Mouse (Mus musculus) mouse trophoblast stem cell (cell line): ENCODE measurements around the gene Sall4.

Source experiments
- in situ Hi-C, 2 experiments: fragments of 300-500 bp; cut with MseI, MboI; formaldehyde crosslinking; loops; 2 replicates in 1 of 2; 3 replicates in 1 of 2; pipeline ENCODE4 v1.15.1; 2025

Sall4 gene

GRCm38 (mm10) chr2:168767582-168767981, at the start of gene Sall4:
TSS of gene Sall4 (minus strand) at chr2:168767943.
- in situ Hi-C loops: loop anchor here (5.0 to 25.0 kb wide), 2 partner anchors 75 to 95 kb away; no protein-coding TSS in a partner anchor

DNA sequence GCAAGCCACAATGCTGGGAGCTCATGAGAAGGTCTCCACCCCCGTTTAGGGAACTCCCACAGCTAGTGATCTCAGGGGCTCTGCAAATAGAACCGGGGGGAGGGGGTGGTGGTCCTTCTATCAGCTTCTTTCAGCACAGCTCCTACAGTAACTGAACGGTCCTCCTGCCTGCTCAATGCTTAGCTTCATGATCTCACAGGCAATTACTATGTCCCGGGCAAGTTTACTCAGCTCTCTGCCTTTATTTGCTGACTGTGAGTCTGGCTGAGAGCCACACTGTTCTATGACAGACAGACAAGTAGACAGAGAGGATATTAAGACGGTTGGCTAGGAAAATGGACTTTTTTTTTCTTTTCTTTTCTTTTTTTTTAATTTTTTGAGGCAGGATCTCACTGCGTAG, 45.5 kb upstream of the Sall4 start:
- in situ Hi-C loops: no loop called here

DNA sequence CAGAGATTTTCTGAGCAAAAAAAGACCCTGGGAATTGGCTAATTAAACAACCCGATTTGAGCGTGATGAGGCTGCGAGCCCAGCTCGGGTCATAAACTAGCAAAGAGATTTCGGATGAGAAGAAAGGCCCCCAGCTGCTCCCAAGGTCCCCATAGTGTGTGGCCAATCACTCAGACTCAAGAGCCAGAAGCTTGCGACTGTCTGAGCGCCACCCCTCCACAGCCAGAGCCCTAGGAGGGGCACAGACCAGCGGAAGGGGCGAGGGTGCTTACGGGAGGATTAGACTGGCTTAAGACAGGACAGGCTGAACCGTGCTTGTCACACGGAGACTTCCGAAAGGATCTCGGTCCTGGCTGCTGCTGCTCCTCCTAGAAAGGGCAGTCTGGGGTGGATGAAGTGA, 42.2 kb upstream of the Sall4 start:
- in situ Hi-C loops: no loop called here

DNA sequence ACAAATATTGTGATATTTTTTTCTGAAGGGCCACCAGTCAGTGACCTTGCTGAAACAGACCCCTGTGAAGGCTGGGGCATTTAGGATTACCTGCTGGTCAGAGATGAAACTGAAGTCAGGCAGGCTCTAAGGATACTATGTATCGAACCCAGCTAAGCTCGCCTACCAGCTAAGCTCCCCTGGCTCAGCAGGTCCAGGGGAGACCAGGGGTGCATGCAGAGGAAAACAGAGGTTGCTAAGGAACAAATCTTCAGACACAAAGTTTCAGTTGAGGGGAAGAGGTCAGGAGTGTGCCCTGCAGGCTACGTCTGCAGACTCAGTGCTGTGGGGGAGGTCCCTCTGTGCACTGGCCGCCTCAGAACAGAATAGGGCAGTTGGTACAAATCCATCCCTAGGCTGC, 39.9 kb upstream of the Sall4 start:
- in situ Hi-C loops: no loop called here

DNA sequence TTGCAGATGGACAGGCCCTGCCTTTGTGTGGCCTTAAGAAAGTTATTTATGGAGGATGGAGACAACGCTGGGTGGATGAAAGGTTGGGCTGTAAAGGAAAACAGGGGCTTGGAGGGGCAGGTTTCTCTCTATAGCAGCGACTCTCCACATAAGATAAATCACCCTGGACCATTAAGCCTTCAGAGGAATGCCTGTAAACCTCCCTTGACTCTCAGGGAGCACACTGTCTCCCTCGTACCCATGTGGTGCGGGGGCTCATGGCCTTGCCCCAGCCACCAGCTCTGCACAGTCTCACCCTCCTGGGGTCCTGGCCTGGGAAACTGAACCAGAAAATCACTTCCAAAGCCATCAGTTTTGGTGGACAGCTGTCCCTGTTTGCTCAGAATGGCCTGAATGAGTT, 36.1 kb upstream of the Sall4 start:
- in situ Hi-C loops: no loop called here

DNA sequence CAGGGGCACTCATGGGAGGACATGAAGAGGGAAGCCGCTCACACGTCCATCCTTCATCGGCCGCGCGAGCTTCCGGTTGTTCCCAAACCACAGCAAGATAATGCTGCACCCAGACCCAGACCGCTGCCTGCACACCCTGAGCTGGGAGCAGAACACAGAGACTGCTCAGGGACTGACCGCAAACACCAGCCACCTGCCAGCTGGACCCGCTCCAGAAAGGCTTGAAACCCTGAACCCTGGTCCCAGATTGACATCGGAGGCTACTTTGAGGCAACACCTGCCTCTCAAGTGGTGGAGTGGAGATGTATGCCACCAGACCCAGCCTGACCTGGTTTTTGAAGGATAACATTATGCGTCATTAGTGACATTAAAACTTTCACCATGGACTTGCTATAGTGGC, 31.6 kb upstream of the Sall4 start:
- in situ Hi-C loops: no loop called here

GRCm38 (mm10) chr2:168798921-168799320, 31.2 kb upstream of the Sall4 start:
- in situ Hi-C loops: no loop called here

DNA sequence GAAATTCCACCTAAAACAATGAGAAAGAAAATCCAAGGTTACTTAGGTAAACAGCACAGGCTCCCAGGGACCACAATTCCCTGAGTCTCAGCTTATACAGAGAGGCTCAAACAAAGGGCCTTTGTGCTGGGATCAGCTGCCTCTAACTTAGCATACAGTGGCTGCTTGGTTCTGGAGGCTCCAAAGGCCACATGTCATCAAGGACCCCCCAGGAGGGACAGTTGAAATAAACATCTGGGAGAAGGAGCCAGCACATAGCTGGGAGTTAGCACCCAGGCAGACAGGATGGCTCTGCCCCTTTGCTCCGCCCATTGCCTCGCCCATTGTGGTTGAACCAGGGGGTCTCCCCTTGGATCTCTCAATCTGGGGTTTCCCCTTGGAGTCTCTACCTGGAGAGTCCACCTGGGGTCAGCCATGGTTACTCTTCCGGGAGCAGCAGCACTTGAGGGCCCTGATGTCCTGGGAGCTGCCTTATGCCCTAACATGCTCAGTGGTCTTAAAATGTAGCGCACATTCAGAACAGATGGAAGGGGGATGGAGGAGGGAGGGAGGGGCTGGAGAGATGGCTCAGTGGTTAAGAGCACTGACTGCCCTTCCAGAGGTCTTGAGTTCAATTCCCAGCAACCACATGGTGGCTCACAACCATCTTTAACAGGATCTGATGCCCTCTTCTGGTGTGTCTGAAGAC, 23.5 kb upstream of the Sall4 start:
- in situ Hi-C loops: no loop called here

DNA sequence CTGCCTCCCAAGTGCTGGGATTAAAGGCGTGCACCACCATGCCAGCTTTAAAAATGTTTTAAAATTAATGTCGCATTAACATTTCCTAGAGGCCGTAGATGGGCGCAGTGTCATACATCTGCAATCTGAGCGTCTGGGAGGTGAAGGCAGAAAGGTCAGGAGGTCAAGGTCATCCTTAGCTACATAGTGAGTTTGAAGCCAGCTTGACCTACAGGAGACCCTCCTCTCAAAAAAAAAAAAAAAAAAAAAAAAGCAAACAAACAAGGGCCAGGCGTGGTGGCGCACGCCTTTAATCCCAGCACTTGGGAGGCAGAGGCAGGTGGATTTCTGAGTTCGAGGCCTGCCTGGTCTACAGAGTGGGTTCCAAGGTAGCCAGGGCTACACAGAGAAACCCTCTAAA, 18.4 kb upstream of the Sall4 start:
- in situ Hi-C loops: no loop called here

- in situ Hi-C loops: no loop called here
These were observed 12.9 kb upstream of the Sall4 start for GRCm38 (mm10) chr2:168780596-168780995.

GRCm38 (mm10) chr2:168780024-168780423, 12.3 kb upstream of the Sall4 start:
- in situ Hi-C loops: no loop called here

DNA sequence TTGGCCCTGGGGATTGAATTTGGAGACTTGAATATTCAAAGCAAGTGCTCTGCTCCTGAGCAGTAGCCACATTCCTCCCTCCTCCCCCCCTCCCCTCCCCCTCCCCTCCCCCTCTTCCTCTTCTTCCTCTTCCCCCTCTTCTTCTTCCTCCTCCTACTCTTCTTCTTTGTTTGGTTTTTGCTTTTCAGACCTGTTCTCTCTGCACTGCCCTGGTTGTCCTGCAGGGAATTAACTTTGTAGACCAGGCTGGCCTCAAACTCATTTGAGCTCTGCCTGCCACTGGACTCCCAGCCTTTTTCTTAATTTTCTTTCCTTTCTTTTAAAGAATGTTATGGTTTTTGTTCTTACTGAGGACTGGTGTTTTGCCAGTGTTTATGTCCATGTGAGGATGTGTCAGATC, 9.7 kb upstream of the Sall4 start:
- in situ Hi-C loops: no loop called here

- in situ Hi-C loops: no loop called here
These were observed 8.5 kb upstream of the Sall4 start for GRCm38 (mm10) chr2:168776238-168776637.

DNA sequence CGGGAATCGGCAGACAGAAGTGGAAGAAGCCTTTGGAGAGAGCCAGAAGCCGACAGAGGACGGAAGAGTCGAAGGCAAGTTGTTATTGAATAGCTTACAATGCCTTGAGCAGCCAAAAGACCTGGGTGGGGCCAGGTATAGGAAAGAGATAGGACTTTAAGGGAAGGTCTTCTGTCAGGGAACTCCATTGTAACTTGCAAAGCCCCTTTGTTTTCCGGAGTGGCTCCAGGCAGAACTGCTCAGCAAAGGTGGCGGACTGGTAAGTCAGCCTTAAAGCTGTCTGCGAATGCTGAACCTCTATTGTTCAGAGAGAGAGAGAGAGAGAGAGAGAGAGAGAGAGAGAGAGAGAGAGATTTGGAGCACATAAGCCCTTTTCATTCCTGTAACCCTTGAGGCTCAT, 1.5 kb upstream of the Sall4 start:
- in situ Hi-C loops: loop anchor here (5.0 to 25.0 kb wide), 2 partner anchors 73 to 93 kb away; no protein-coding TSS in a partner anchor

GRCm38 (mm10) chr2:168766538-168767361, 993 bp downstream of the Sall4 start:
- in situ Hi-C loops: loop anchor here (5.0 to 25.0 kb wide), 2 partner anchors 76 to 96 kb away; no protein-coding TSS in a partner anchor

DNA sequence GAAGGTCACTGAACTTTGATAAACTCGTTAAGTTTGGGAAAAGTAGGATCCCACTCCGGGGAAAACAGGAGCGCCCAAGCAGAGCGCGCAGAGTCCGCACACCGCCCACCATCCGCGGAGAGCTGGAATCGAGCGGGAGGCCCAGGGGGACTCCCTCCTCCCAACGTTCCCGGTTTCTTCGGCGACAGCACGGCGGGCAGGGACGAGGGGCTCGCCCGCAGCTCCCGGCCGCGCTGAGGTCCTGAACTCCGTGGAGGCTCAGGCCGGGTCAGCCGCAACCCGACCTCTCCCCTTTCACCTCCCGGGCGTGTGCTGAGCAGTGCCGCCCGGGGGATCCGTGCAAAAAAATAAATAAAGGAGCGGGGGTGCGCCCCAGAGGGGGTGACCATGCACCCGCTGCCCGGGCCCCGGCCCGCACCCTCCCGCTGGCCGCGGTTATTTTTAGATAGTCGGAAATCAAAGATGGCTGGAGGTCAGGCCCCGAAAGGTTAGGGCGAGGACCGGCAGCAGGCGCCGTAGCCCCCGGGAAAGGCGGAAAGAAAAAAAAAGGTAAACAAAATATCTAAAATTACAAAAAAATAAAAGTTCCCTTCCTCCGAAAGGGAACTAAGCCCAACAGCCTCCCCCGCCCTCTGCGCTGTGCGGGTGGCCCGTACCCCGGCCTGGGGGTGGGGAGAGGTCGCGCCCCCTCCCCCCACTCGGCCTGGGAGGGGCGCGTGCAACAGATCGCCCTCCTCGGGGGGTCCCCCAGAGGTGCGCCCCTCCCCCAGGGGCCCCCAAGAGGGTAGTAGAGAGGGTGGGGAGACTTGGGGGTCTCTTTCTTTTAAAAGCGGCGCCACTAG, 1.8 kb downstream of the Sall4 start:
- in situ Hi-C loops: loop anchor here (5.0 to 25.0 kb wide), 2 partner anchors 76 to 96 kb away; no protein-coding TSS in a partner anchor

DNA sequence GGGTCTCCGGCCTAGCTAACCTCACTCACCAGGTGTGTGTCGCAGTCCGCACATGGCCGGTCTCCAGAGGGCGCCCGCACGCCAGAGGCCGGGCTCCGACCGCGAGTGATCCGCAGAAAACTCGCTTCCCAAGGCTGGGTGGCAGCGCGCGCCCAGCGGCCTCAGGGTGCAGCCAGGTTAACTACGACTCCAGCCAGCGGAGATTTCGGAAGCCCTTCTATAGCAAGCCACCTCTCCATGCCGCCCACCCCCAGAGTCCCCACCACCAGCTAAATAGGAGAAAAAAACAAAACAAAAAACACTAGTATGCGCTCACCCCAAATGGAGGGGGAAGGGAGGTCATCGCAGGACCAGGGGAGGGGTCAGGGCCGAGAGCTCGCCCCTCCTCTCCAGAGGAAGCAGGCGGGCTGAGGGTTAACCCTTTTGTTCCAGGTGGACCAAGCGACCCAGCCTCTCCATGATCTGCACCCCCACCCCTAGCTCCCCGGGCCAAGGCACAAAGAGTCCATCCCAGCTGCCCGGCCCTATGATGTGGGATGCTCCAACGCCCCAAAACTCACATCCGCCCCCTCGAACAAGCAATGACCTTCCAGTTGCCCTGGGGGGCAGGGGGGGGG, 2.6 kb downstream of the Sall4 start:
- in situ Hi-C loops: loop anchor here (5.0 to 25.0 kb wide), 2 partner anchors 77 to 97 kb away; no protein-coding TSS in a partner anchor

DNA sequence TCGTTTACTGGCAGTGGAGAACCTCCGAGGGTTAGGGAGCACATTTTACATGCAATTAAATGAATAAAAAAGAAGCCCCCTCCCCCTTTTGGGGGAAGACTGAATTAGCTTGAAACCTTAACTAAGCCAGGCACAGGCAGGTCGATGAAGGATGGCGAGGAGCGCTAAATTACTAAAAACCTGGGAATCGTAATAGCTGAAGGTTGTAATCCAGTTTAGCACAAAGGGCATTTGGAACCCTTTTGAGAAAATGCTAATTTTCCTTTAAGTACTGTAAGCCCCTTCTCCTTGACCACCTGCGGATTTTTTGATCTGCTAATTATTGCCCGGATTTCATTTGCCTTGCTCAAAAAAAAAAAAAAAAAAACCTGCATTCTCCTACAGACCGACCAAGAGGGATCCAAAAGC, 3.3 kb downstream of the Sall4 start:
- in situ Hi-C loops: loop anchor here in 1 of 2 experiments (25.0 kb wide), 1 partner anchor 98 kb away; no protein-coding TSS in a partner anchor

DNA sequence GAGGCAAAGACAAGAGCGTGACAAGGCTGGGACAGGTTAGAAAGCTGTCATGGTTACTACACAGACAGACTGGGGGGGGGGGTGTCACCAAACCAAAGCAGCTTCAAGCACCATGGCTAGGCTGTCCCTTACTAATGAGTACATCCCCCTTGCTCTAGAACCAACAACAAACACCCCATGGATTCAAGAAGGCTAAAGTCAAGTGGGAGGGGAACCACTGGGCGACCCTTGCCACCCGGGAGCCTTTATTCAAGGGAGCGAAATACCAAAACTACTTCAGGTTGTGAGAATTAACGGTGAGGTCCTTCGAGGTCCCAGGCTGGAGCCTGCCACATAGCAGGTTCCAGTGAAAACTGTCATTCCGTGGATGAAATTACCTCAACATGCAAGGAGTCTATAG, 4.0 kb downstream of the Sall4 start:
- in situ Hi-C loops: loop anchor here in 1 of 2 experiments (25.0 kb wide), 1 partner anchor 99 kb away; no protein-coding TSS in a partner anchor

GRCm38 (mm10) chr2:168762411-168762815, 5.3 kb downstream of the Sall4 start:
- in situ Hi-C loops: loop anchor here in 1 of 2 experiments (25.0 kb wide), 1 partner anchor 100 kb away; no protein-coding TSS in a partner anchor

GRCm38 (mm10) chr2:168761954-168762353, 5.8 kb downstream of the Sall4 start:
- in situ Hi-C loops: loop anchor here in 1 of 2 experiments (25.0 kb wide), 1 partner anchor 100 kb away; no protein-coding TSS in a partner anchor
